Mouse (Mus musculus): ENCODE measurements around the gene Unc13a.

GRCm38 (mm10) chr8:71676020-71676741 is 4.6 kb upstream of the Unc13a start, which contains the start of gene Jak3:
- TF ChIP-seq POLR2A (IDR thresholded peaks at IDR 0.05; ENCODE audit: borderline replicate concordance, insufficient read depth, low read length) (peak; percentile 90), CTCF (IDR thresholded peaks at IDR 0.05; ENCODE audit: borderline replicate concordance, insufficient read depth, low read depth, low read length) (no peak)

Data from cerebellum, adult 2 months (tissue).